Mouse (Mus musculus): ENCODE results near the gene Tusc2.

DNA sequence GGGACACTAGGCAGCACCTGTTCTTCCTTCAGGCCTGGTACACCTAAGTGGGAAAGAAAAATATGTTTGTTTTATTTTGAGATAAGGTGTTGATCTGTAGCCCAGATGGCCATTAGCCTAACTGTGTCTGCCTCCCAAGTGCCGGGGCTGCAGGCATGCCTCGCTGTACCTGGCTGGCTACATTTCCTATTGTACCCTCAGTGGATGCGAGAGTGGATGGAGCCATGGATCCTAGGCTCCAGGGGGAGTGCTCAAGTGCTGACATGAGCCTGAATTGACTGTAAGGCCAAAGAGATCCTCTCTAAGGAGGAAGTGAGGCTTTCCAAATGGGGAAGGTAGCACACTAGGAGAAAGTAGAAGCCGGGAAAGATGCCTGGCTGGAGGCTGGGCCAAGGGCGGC, 15.1 kb upstream of the Tusc2 start:
- TF ChIP-seq CTCF (IDR thresholded peaks at IDR 0.05) = no peak
- no peak for TF ChIP-seq POLR2A (IDR thresholded peaks at IDR 0.05; ENCODE audit: insufficient read depth, low read depth, low read length)

Measured in heart, adult 2 months (tissue).